Mouse (Mus musculus) cerebral cortex, adult 2 months (tissue): Measurements from ENCODE around the gene Zfp658.

Source experiments
- WGBS: fragments of 180-500 bp; shearing (Covaris S2); methylation state at CpG from one replicate; pipeline ENCODE4 v1.1.7; 2018; 5-methylcytosine and 5-hydroxymethylcytosine counted together

The Zfp658 gene

GRCm38 (mm10) chr7:43562006-43562633 lies at the start of gene Zfp658:
TSS of gene Zfp658 (plus strand) at chr7:43562256.
- WGBS, result under 1% methylated on average over 27 of the region's 27 CpGs

GRCm38 (mm10) chr7:43512519-43512918 lies 49.5 kb upstream of the Zfp658 start:
- whole genome bisulfite sequencing, result 89% methylated on average over 4 of the region's 4 CpGs

GRCm38 (mm10) chr7:43515076-43515475 lies 47.0 kb upstream of the Zfp658 start:
- WGBS, result 85% methylated on average over 5 of the region's 5 CpGs

GRCm38 (mm10) chr7:43518341-43518740 lies 43.7 kb upstream of the Zfp658 start:
- 80% methylated on average over 15 of the region's 15 CpGs for WGBS

- 88% methylated on average over 2 of the region's 2 CpGs for WGBS
Measured at GRCm38 (mm10) chr7:43522776-43523175, 39.3 kb upstream of the Zfp658 start.

- 45% methylated on average over 3 of the region's 3 CpGs for WGBS
Measured at GRCm38 (mm10) chr7:43525313-43525712, 36.7 kb upstream of the Zfp658 start.

- 70% methylated on average over 8 of the region's 8 CpGs for WGBS
Measured at GRCm38 (mm10) chr7:43530216-43530785, 31.8 kb upstream of the Zfp658 start.

GRCm38 (mm10) chr7:43532936-43533505 lies 29.0 kb upstream of the Zfp658 start:
- 86% methylated on average over 9 of the region's 9 CpGs for WGBS

- 65% methylated on average over 4 of the region's 4 CpGs for WGBS
Measured at GRCm38 (mm10) chr7:43538524-43538923, 23.5 kb upstream of the Zfp658 start.

GRCm38 (mm10) chr7:43544225-43544977 lies 17.7 kb upstream of the Zfp658 start, which contains the start of gene Cd33:
TSS of gene Cd33 (minus strand) at chr7:43544428.
- 81% methylated on average over 7 of the region's 7 CpGs for WGBS

GRCm38 (mm10) chr7:43545656-43546545 lies 16.2 kb upstream of the Zfp658 start:
- 75% methylated on average over 7 of the region's 7 CpGs for WGBS

GRCm38 (mm10) chr7:43547666-43548065 lies 14.4 kb upstream of the Zfp658 start:
- 55% methylated on average over 5 of the region's 5 CpGs for WGBS

GRCm38 (mm10) chr7:43548206-43548605 lies 13.8 kb upstream of the Zfp658 start:
- 73% methylated on average over 4 of the region's 4 CpGs for WGBS

GRCm38 (mm10) chr7:43553153-43553552 lies 8.9 kb upstream of the Zfp658 start:
- WGBS, result 72% methylated on average over 4 of the region's 4 CpGs

- WGBS, result 59% methylated on average over 3 of the region's 3 CpGs
Measured at GRCm38 (mm10) chr7:43554550-43554949, 7.5 kb upstream of the Zfp658 start.

GRCm38 (mm10) chr7:43555351-43555750 lies 6.7 kb upstream of the Zfp658 start:
- WGBS, result 90% methylated on average over 5 of the region's 5 CpGs

GRCm38 (mm10) chr7:43556901-43557300 lies 5.2 kb upstream of the Zfp658 start:
- 59% methylated on average over 1 of the region's 1 CpGs for WGBS

GRCm38 (mm10) chr7:43562651-43563070 lies 605 bp downstream of the Zfp658 start:
- WGBS, result 0% methylated on average over 10 of the region's 10 CpGs

- 38% methylated on average over 6 of the region's 6 CpGs for whole genome bisulfite sequencing
Measured at GRCm38 (mm10) chr7:43563300-43563699, 1.2 kb downstream of the Zfp658 start.

- 79% methylated on average over 2 of the region's 2 CpGs for WGBS
Measured at GRCm38 (mm10) chr7:43571216-43571615, 9.2 kb downstream of the Zfp658 start.

GRCm38 (mm10) chr7:43579440-43580171 lies 17.6 kb downstream of the Zfp658 start, which contains the start of gene Zfp719:
TSS of gene Zfp719 (plus strand) at chr7:43579610.
- 0% methylated on average over 37 of the region's 37 CpGs for WGBS
